Mouse (Mus musculus) liver, embryonic 16.5 days (tissue): ENCODE results near the gene Rinl. TPM values are rescaled to one million over a fixed set of nuclear protein-coding genes. Genes with fewer than 3 reads are reported as not detected.

Experiments
- ATAC-seq: fragments of 200-750 bp; cut with Nextera tagmentation; 2 replicates; pipeline ENCODE4 v1.8.0; 2017; ENCODE audit warnings: low read depth, mild to moderate bottlenecking, moderate number of reproducible peaks, moderate library complexity
- H3K27ac ChIP-seq: fragments of 300-500 bp; sonication (generic); 2 replicates; pipeline ENCODE4 v1.5.1; 2014; ENCODE audit warnings: mild to moderate bottlenecking, low read length
- H3K27me3 ChIP-seq: fragments of 300-500 bp; sonication (generic); 2 replicates; pipeline ENCODE4 v1.6.1; 2014; ENCODE audit warnings: low read depth, low read length, mixed read lengths; ENCODE audit not compliant: control insufficient read depth, insufficient read depth
- H3K36me3 ChIP-seq: fragments of 300-500 bp; sonication (generic); 2 replicates; pipeline ENCODE4 v1.6.1; 2014; ENCODE audit warnings: mild to moderate bottlenecking; ENCODE audit not compliant: control insufficient read depth, insufficient read depth
- H3K4me1 ChIP-seq: fragments of 300-500 bp; sonication (generic); 2 replicates; pipeline ENCODE4 v1.6.1; 2014; ENCODE audit warnings: low read depth, low read length, mixed read lengths; ENCODE audit not compliant: control insufficient read depth
- H3K4me2 ChIP-seq: fragments of 300-500 bp; sonication (generic); 2 replicates; pipeline ENCODE4 v1.6.1; 2014; ENCODE audit warnings: low read depth, low read length, mixed read lengths
- H3K4me3 ChIP-seq: fragments of 300-500 bp; sonication (generic); 2 replicates; pipeline ENCODE4 v1.5.1; 2014; ENCODE audit warnings: low read depth, mild to moderate bottlenecking, low read length
- H3K9ac ChIP-seq: fragments of 300-500 bp; sonication (generic); 2 replicates; pipeline ENCODE4 v1.6.1; 2014; ENCODE audit warnings: low read depth, low read length
- H3K9me3 ChIP-seq: fragments of 300-500 bp; sonication (generic); replicated peaks from 2 replicates; pipeline ENCODE4 v1.6.1; 2016; ENCODE audit warnings: low read length; ENCODE audit not compliant: control insufficient read depth
- WGBS: fragments of 180-500 bp; shearing (Covaris S2); extraction: QIAGEN DNeasy Blood & Tissue Kit; methylation state at CpG from one replicate; pipeline ENCODE4 v1.1.7; 2014; ENCODE audit not compliant: insufficient replicate concordance; 5-methylcytosine and 5-hydroxymethylcytosine counted together
- polyA plus RNA-seq: library from polyadenylated mRNA; unstranded; fragments of >200 nt; fragmentation: Nextera tagmentation; extraction: Ambion mirVana; gene quantifications from 2 replicates; pipeline ENCODE4 v1.2.1, GENCODE M21; 2015

Gene Rinl
- polyA plus RNA-seq, 1 experiment from 2014 or later = 8.7 TPM

GRCm38 (mm10) chr7:28761907-28762306, 26.9 kb upstream of the Rinl start:
- H3K4me2 ChIP-seq = no peak overlapping the region
- ATAC-seq = no peak
- 85% methylated on average over 9 of the region's 9 CpGs for WGBS
- H3K36me3 ChIP-seq = peaks cover 12% of the 10 kb centered on the region
- no peak overlapping the region for H3K27ac ChIP-seq
- no peak overlapping the region for H3K4me3 ChIP-seq
- H3K9me3 ChIP-seq = no peaks in the 10 kb centered on the region
- peaks cover 6% of the 10 kb centered on the region for H3K4me1 ChIP-seq
- no peaks in the 10 kb centered on the region for H3K27me3 ChIP-seq
- no peak overlapping the region for H3K9ac ChIP-seq

DNA sequence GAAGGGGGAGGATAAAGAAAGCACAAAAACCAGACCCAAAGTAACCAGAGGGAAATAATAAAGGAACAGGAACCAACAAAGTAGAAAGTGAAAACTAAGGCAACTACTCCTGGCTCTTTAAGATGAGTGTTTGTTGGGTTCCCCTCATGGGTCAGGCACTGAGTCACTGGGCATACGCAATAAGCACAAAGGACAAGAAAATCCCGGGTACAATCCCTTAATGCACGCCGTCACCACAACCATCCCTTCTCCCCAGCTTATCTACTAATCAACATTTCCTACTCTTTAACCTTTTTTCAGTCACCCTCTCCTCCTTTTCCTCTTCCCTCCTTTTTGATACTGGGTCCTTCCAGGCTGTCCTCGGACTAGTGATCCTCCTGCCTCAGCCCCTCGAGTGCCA, 23.6 kb upstream of the Rinl start:
- Histone ChIP-seq H3K27ac (no peak overlapping the region), H3K4me1 (peaks cover 26% of the 10 kb centered on the region), H3K36me3 (peaks cover 7% of the 10 kb centered on the region), H3K9ac (no peak overlapping the region), H3K4me2 (peak overlapping the region; percentile 76), H3K9me3 (no peaks in the 10 kb centered on the region), H3K27me3 (no peaks in the 10 kb centered on the region), H3K4me3 (peak overlapping the region; percentile 88)
- WGBS = 59% methylated on average over 6 of the region's 6 CpGs
- ATAC-seq = no peak

DNA sequence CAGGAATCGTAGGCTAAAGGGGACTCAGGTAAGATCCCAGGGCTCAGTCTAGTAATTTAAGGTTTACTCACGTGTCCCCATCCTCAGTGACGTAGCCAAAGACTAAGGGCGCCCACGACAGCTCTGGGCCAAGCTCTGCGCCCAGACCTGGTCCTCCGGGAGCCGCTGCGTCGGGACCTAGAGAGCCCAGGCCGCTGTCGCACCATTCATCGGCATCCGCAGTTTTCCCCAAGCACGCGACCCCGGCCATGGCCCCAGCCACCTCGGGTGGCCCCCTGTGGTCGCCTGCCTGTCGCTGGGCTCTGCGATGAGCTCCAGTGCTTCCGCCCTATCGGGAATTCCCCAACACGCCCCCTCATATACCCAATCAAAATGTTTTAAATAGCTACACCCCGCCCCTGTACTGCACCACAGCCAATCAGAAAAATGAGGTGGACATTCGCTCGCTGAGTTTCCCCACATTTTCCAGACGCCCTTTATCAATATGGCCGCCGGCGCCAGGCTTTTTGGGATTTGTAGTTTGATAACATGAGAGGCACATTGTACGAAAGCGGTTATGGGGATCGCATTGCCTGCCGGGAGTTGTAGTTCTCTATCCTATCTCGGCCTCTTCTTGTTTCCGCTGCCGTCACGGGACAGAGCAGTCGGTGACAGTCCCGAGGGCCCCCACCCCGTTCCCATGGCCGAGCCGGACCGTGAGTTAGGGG, 22.4 kb upstream of the Rinl start, which contains the start of gene Sirt2:
Sirt2 (plus strand) TSS at position 563 of the 707 bp plus-strand sequence.
- ATAC-seq = peak; percentile 96
- Histone ChIP-seq H3K27ac (peak within 1 kb of the TSS; percentile 68; the same call in 1 of the 2 replicates), H3K9ac (peak within 1 kb of the TSS; percentile 74), H3K4me2 (peak within 1 kb of the TSS; percentile 89), H3K36me3 (peaks cover 4% of the 10 kb centered on the region), H3K4me1 (peaks cover 34% of the 10 kb centered on the region), H3K9me3 (no peaks in the 10 kb centered on the region), H3K27me3 (no peaks in the 10 kb centered on the region), H3K4me3 (peak within 1 kb of the TSS; percentile 88)
- WGBS = under 1% methylated on average over 45 of the region's 45 CpGs

DNA sequence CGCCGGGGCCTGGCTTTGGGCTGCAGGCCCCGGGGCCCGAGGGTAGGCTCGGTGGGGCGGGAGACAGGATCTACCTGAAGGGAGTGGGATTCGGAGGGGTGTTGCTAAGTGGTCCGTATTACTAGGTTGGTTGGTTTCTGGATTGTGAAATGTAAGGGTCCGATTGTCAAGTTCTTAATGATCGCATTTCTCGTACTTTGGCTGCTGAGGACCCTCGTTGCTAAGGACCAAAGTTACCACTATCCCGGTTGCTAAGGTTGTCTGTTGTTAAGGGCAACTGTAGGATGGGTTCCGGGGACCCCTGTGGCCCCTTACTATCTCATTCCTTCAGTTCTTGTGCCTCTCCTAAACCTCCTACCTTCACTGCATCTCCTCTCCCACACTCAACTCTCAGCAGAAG, 21.9 kb upstream of the Rinl start:
- WGBS = 8% methylated on average over 14 of the region's 14 CpGs
- Histone ChIP-seq H3K4me1 (peaks cover 34% of the 10 kb centered on the region), H3K27ac (peak overlapping the region; percentile 49; the same call in 1 of the 2 replicates)

GRCm38 (mm10) chr7:28767462-28767965, 21.3 kb upstream of the Rinl start, which contains the start of gene Nfkbib:
Gene Nfkbib (minus strand): TSS chr7:28767512.
- H3K4me2 ChIP-seq = peak within 1 kb of the TSS; percentile 89
- H3K9ac ChIP-seq = peak within 1 kb of the TSS; percentile 74
- no peaks in the 10 kb centered on the region for H3K9me3 ChIP-seq
- no peak for ATAC-seq
- H3K4me3 ChIP-seq = peak within 1 kb of the TSS; percentile 88
- no peaks in the 10 kb centered on the region for H3K27me3 ChIP-seq
- 59% methylated on average over 7 of the region's 7 CpGs for WGBS
- peaks cover 34% of the 10 kb centered on the region for H3K4me1 ChIP-seq
- H3K36me3 ChIP-seq = no peaks in the 10 kb centered on the region
- H3K27ac ChIP-seq = peak within 1 kb of the TSS; percentile 49; the same call in 1 of the 2 replicates

More for the DNA sequence above, 21.9 kb upstream of the Rinl start:
- H3K4me2 ChIP-seq = peak overlapping the region; percentile 89
- peak overlapping the region; percentile 88 for H3K4me3 ChIP-seq
- H3K9me3 ChIP-seq = no peaks in the 10 kb centered on the region
- H3K9ac ChIP-seq = peak overlapping the region; percentile 74
- no peaks in the 10 kb centered on the region for H3K36me3 ChIP-seq
- ATAC-seq = no peak
- H3K27me3 ChIP-seq = no peaks in the 10 kb centered on the region

DNA sequence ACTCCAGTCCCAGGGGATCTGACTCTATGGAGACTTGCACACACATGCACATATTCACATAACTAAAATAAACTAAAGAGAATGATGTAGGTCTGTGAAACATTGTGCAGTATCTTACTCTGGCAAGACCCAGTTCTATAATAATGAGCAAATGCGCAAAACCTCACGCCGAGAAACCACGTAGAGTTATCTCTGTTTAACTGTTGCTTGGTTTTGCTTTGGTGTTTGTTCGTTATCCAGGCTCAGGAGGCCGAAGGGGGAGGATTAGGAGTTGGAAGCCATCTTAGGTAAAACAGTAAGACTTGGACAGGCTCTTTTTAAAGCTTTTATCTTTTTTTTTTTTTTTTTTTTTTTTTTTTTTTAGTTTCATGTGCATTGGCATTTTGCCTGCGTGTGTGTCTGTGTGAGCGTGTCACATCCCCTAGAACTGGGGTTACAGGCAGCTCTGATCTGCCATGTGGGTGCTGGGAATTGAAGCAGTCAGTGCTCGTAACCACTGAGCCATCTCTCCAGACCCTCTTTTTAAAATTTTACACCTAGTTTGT, 19.3 kb upstream of the Rinl start:
- Histone ChIP-seq H3K4me1 (peaks cover 34% of the 10 kb centered on the region), H3K9me3 (no peaks in the 10 kb centered on the region), H3K36me3 (no peaks in the 10 kb centered on the region), H3K4me3 (no peak overlapping the region), H3K27ac (no peak overlapping the region), H3K9ac (no peak overlapping the region), H3K27me3 (no peaks in the 10 kb centered on the region), H3K4me2 (no peak overlapping the region)
- no peak for ATAC-seq
- 46% methylated on average over 9 of the region's 9 CpGs for WGBS

DNA sequence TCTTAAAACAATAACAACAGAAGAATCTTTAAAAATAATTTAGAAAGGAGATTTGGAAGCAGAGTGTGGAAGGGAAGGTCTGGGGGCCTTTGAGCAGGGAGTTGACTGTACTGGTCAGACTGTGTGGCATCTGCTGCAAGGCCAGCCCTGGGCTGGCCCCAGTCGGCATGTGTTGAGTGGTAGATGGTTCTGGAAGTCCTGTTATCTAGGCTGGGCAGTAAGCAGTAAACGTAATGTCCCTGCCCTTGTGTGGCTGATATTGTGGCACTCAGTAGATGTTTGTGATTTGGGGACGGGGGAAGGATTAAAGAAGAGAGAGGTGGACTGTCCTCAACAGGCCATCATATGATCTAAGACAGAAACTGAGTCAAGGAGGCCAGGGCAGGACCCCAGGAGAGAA, 18.5 kb upstream of the Rinl start:
- Histone ChIP-seq H3K9me3 (no peaks in the 10 kb centered on the region), H3K4me1 (peaks cover 33% of the 10 kb centered on the region), H3K36me3 (no peaks in the 10 kb centered on the region), H3K27ac (no peak overlapping the region; the same call in 1 of the 2 replicates), H3K4me2 (no peak overlapping the region), H3K4me3 (no peak overlapping the region), H3K9ac (no peak overlapping the region), H3K27me3 (no peaks in the 10 kb centered on the region)
- 20% methylated on average over 3 of the region's 3 CpGs for WGBS
- no peak for ATAC-seq

- H3K9ac ChIP-seq = no peak overlapping the region
- no peak overlapping the region for H3K4me3 ChIP-seq
- no peaks in the 10 kb centered on the region for H3K9me3 ChIP-seq
- no peaks in the 10 kb centered on the region for H3K36me3 ChIP-seq
- no peak overlapping the region for H3K27ac ChIP-seq
- H3K4me2 ChIP-seq = no peak overlapping the region
- 83% methylated on average over 11 of the region's 11 CpGs for whole genome bisulfite sequencing
- H3K4me1 ChIP-seq = peaks cover 28% of the 10 kb centered on the region
- no peaks in the 10 kb centered on the region for H3K27me3 ChIP-seq
- no peak for ATAC-seq
Observed at GRCm38 (mm10) chr7:28771867-28772266, 16.9 kb upstream of the Rinl start.

- Histone ChIP-seq H3K4me1 (peaks cover 16% of the 10 kb centered on the region), H3K9me3 (no peaks in the 10 kb centered on the region), H3K27me3 (no peaks in the 10 kb centered on the region), H3K9ac (no peak overlapping the region), H3K27ac (no peak overlapping the region), H3K4me2 (no peak overlapping the region), H3K4me3 (no peak overlapping the region), H3K36me3 (no peaks in the 10 kb centered on the region)
- ATAC-seq = no peak
- WGBS = 60% methylated on average over 3 of the region's 3 CpGs
Observed at GRCm38 (mm10) chr7:28773163-28773562, 15.6 kb upstream of the Rinl start.
